Mouse (Mus musculus) embryonic facial prominence, embryonic 13.5 days (tissue): ENCODE data around the gene Herc1. TPM values are rescaled to one million over a fixed set of nuclear protein-coding genes. Genes with fewer than 3 reads are reported as not detected.

Experiments
- ATAC-seq: fragments of 200-750 bp; cut with Nextera tagmentation; 2 replicates; pipeline ENCODE4 v1.8.0; 2017; ENCODE audit warnings: low read depth; ENCODE audit not compliant: insufficient number of reproducible peaks, insufficient read depth, low FRiP score, low TSS enrichment
- H3K27ac ChIP-seq: fragments of 300-500 bp; sonication (generic); 2 replicates; pipeline ENCODE4 v1.5.1; 2015; ENCODE audit warnings: moderate library complexity, mild to moderate bottlenecking, inconsistent platforms
- H3K27me3 ChIP-seq: fragments of 300-500 bp; sonication (generic); 2 replicates; pipeline ENCODE4 v1.6.1; 2015; ENCODE audit warnings: mild to moderate bottlenecking, inconsistent platforms
- H3K36me3 ChIP-seq: fragments of 300-500 bp; sonication (generic); 2 replicates; pipeline ENCODE4 v1.6.1; 2015; ENCODE audit warnings: mild to moderate bottlenecking, inconsistent platforms
- H3K4me1 ChIP-seq: fragments of 300-500 bp; sonication (generic); 2 replicates; pipeline ENCODE4 v1.6.1; 2015; ENCODE audit warnings: inconsistent platforms
- H3K4me2 ChIP-seq: fragments of 300-500 bp; sonication (generic); 2 replicates; pipeline ENCODE4 v1.6.1; 2015; ENCODE audit warnings: moderate library complexity, mild to moderate bottlenecking, inconsistent platforms
- H3K4me3 ChIP-seq: fragments of 300-500 bp; sonication (generic); 2 replicates; pipeline ENCODE4 v1.5.1; 2015; ENCODE audit warnings: mild to moderate bottlenecking, inconsistent platforms
- H3K9ac ChIP-seq: fragments of 300-500 bp; sonication (generic); 2 replicates; pipeline ENCODE4 v1.6.1; 2015; ENCODE audit warnings: mild to moderate bottlenecking, inconsistent platforms
- H3K9me3 ChIP-seq: fragments of 300-500 bp; sonication (generic); 2 replicates; pipeline ENCODE4 v1.6.1; 2016; ENCODE audit warnings: inconsistent platforms
- WGBS: fragments of 180-500 bp; shearing (Covaris S2); methylation state at CpG from one replicate; pipeline ENCODE4 v1.1.7; 2015; ENCODE audit warnings: mixed read lengths; 5-methylcytosine and 5-hydroxymethylcytosine counted together
- polyA plus RNA-seq: library from polyadenylated mRNA; unstranded; fragments of >200 nt; fragmentation: Nextera tagmentation; extraction: Ambion mirVana; gene quantifications from 2 replicates; pipeline ENCODE4 v1.2.1, GENCODE M21; 2015

Gene Herc1
- polyA plus RNA-seq, 1 experiment from 2014 or later, result 24.0 TPM

- H3K9ac ChIP-seq, result no peak overlapping the region
- H3K27me3 ChIP-seq, result no peaks in the 10 kb centered on the region
- H3K9me3 ChIP-seq, result no peaks in the 10 kb centered on the region
- no peak overlapping the region for H3K4me3 ChIP-seq
- WGBS, result 82% methylated on average over 9 of the region's 9 CpGs
- no peak for ATAC-seq
- peaks cover 78% of the 10 kb centered on the region for H3K36me3 ChIP-seq
- H3K27ac ChIP-seq, result no peak overlapping the region
- H3K4me1 ChIP-seq, result peaks cover 4% of the 10 kb centered on the region
- no peak overlapping the region for H3K4me2 ChIP-seq
Measured at GRCm38 (mm10) chr9:66505141-66505917, 155.1 kb downstream of the Herc1 start.

DNA sequence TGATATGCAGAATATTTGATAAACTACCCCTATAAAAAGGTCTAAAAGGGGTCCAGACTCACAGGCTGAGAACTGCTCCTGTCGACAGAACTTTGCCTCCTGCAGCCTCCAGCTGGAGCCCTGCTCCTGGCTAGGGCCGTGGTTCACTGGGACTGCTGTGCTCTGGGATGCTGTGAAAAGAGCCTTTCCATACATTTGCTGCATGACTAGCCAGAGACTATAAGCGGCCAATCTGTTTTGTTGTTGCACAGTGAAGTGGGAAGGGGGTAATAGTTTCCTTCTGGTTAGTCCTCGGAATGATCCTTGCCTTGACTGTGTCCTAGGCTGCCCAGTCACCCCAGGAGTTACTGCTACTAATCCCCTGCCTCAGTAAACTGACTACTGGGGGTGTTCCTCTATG is 155.8 kb downstream of the Herc1 start:
- Histone ChIP-seq H3K27me3 (no peaks in the 10 kb centered on the region), H3K4me2 (no peak overlapping the region), H3K4me3 (no peak overlapping the region), H3K9me3 (no peaks in the 10 kb centered on the region), H3K36me3 (peaks cover 71% of the 10 kb centered on the region), H3K4me1 (peaks cover 9% of the 10 kb centered on the region), H3K9ac (no peak overlapping the region), H3K27ac (no peak overlapping the region)
- ATAC-seq, result no peak
- WGBS, result 63% methylated on average over 4 of the region's 4 CpGs

DNA sequence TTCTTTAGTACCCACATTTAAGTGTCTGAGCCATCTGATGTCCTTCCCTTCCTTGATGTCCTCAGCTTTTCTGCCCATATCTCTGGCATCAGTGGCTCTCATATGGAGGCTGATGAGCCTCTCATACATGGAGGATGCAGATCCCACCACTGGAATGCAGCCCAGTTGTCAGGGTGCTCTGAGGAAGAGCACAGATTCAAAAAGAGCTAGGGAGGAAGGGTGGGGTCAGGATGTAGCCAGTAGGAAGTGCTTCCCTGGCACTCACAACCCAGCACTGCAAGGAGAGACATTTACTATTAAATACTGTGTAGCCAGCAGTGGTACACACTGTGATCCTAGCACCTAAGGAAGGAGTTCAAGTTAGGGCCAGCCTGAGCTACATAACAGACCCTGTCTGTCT is 156.2 kb downstream of the Herc1 start:
- Histone ChIP-seq H3K4me3 (no peak overlapping the region), H3K4me1 (peaks cover 9% of the 10 kb centered on the region), H3K9me3 (no peaks in the 10 kb centered on the region), H3K27me3 (no peaks in the 10 kb centered on the region), H3K36me3 (peaks cover 67% of the 10 kb centered on the region), H3K4me2 (no peak overlapping the region), H3K9ac (no peak overlapping the region), H3K27ac (no peak overlapping the region)
- ATAC-seq, result no peak

DNA sequence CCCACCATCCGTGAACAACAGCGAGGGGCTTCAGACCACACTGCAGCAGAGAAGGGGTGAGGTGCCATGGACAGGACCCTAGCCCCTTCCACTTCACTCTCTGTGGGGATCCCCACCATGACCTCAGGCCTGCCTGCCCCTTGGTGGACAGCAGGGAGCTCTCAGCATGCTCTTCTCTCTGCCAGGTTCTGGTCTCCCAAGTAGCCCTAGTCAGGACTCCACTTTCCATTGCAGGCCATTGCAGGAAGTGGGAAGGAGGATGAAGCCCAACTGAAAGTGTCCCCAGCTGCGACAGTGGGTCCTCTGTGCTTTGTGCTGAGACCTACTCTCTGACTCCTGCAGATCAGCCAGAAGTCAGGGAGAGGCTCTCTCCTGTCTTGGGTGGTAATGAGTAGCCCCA is 157.4 kb downstream of the Herc1 start:
- Histone ChIP-seq H3K27me3 (no peaks in the 10 kb centered on the region), H3K4me1 (peaks cover 11% of the 10 kb centered on the region), H3K4me3 (no peak overlapping the region), H3K4me2 (no peak overlapping the region), H3K27ac (no peak overlapping the region), H3K9ac (no peak overlapping the region), H3K36me3 (peaks cover 56% of the 10 kb centered on the region), H3K9me3 (no peaks in the 10 kb centered on the region)
- no peak for ATAC-seq
- 80% methylated on average over 3 of the region's 3 CpGs for WGBS

GRCm38 (mm10) chr9:66508890-66509399 is 158.7 kb downstream of the Herc1 start:
- WGBS, result 79% methylated on average over 4 of the region's 4 CpGs

GRCm38 (mm10) chr9:66510351-66510841 is 160.1 kb downstream of the Herc1 start:
- H3K9ac ChIP-seq, result peak overlapping the region; percentile 83; the same call in 1 of the 2 replicates

More at GRCm38 (mm10) chr9:66508890-66509399, 158.7 kb downstream of the Herc1 start:
- no peaks in the 10 kb centered on the region for H3K27me3 ChIP-seq
- H3K4me3 ChIP-seq, result no peak overlapping the region
- peaks cover 24% of the 10 kb centered on the region for H3K4me1 ChIP-seq
- no peak for ATAC-seq
- H3K27ac ChIP-seq, result no peak overlapping the region
- H3K9me3 ChIP-seq, result no peaks in the 10 kb centered on the region
- no peak overlapping the region for H3K9ac ChIP-seq
- H3K4me2 ChIP-seq, result no peak overlapping the region
- peaks cover 54% of the 10 kb centered on the region for H3K36me3 ChIP-seq

DNA sequence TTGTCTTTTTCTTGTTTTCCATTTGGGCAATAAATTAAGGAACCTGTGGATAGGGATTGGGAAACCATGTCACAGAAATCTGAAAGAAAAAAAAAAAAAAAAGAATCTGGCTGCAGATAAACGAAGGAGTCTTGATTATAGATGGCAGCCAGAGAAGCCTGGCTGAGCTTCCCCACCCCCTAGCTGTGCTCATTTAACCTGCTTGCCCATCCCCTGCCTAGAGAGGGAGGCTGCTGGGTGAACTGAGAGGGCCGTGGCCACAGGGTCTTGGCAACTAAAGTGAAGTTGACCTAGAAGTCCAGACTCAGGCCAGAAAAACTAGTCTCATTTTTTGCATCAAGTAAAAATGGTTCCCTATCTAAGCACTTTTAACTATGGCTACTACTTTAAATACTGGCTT is 160.7 kb downstream of the Herc1 start:
- H3K4me2 ChIP-seq, result peak overlapping the region; percentile 98
- H3K9me3 ChIP-seq, result no peaks in the 10 kb centered on the region
- ATAC-seq, result no peak
- 2% methylated on average over 2 of the region's 2 CpGs for WGBS
- peak overlapping the region; percentile 96 for H3K27ac ChIP-seq
- H3K4me3 ChIP-seq, result peak overlapping the region; percentile 72
- H3K4me1 ChIP-seq, result peaks cover 27% of the 10 kb centered on the region
- no peaks in the 10 kb centered on the region for H3K27me3 ChIP-seq
- peak overlapping the region; percentile 83 for H3K9ac ChIP-seq
- peaks cover 43% of the 10 kb centered on the region for H3K36me3 ChIP-seq

More at GRCm38 (mm10) chr9:66510351-66510841, 160.1 kb downstream of the Herc1 start:
- peaks cover 43% of the 10 kb centered on the region for H3K36me3 ChIP-seq
- no peaks in the 10 kb centered on the region for H3K27me3 ChIP-seq
- WGBS, result 68% methylated on average over 7 of the region's 7 CpGs
- H3K4me1 ChIP-seq, result peaks cover 27% of the 10 kb centered on the region
- ATAC-seq, result no peak
- H3K4me3 ChIP-seq, result no peak overlapping the region
- peak overlapping the region; percentile 96 for H3K27ac ChIP-seq
- H3K9me3 ChIP-seq, result no peaks in the 10 kb centered on the region
- H3K4me2 ChIP-seq, result peak overlapping the region; percentile 98; the same call in 1 of the 2 replicates

GRCm38 (mm10) chr9:66511580-66512350 is 161.5 kb downstream of the Herc1 start:
- H3K4me1 ChIP-seq, result peaks cover 27% of the 10 kb centered on the region
- peak overlapping the region; percentile 83 for H3K9ac ChIP-seq
- peak; percentile 78 for ATAC-seq
- peaks cover 43% of the 10 kb centered on the region for H3K36me3 ChIP-seq
- under 1% methylated on average over 78 of the region's 78 CpGs for WGBS
- H3K27ac ChIP-seq, result peak overlapping the region; percentile 96
- H3K27me3 ChIP-seq, result no peaks in the 10 kb centered on the region
- no peaks in the 10 kb centered on the region for H3K9me3 ChIP-seq
- peak overlapping the region; percentile 72 for H3K4me3 ChIP-seq
- H3K4me2 ChIP-seq, result peak overlapping the region; percentile 98

DNA sequence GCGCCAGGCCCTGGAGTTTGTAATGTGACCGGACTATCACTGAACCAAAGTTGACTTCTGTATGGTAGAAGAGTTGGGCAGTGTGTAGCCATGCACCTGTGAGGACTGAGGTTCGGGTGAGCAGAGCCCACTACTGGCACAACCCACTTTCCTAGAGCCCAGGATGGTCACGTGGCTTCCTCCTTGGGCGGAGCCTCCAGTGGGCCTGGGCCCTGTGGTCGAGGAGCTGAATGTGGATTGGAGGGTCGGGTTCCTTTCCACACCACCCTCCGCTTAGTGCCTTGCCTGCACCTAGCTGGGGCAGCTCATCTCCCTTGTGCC is 162.1 kb downstream of the Herc1 start:
- Histone ChIP-seq H3K36me3 (peaks cover 47% of the 10 kb centered on the region), H3K4me1 (peaks cover 27% of the 10 kb centered on the region), H3K9ac (peak overlapping the region; percentile 83), H3K4me2 (peak overlapping the region; percentile 98), H3K4me3 (peak overlapping the region; percentile 72), H3K9me3 (no peaks in the 10 kb centered on the region), H3K27me3 (no peaks in the 10 kb centered on the region), H3K27ac (peak overlapping the region; percentile 96)
- peak; percentile 85 for ATAC-seq
- WGBS, result 0% methylated on average over 8 of the region's 8 CpGs

- H3K27ac ChIP-seq, result peak overlapping the region; percentile 96; the same call in 1 of the 2 replicates
- no peaks in the 10 kb centered on the region for H3K27me3 ChIP-seq
- peak overlapping the region; percentile 98; the same call in 1 of the 2 replicates for H3K4me2 ChIP-seq
- no peak overlapping the region for H3K9ac ChIP-seq
- no peak for ATAC-seq
- H3K4me1 ChIP-seq, result peaks cover 27% of the 10 kb centered on the region
- no peaks in the 10 kb centered on the region for H3K9me3 ChIP-seq
- H3K36me3 ChIP-seq, result peaks cover 47% of the 10 kb centered on the region
- H3K4me3 ChIP-seq, result 0 out of 2 replicates have a peak overlapping the region, but pooled peaks have one; percentile 72
Measured at GRCm38 (mm10) chr9:66513150-66513549, 162.9 kb downstream of the Herc1 start.

DNA sequence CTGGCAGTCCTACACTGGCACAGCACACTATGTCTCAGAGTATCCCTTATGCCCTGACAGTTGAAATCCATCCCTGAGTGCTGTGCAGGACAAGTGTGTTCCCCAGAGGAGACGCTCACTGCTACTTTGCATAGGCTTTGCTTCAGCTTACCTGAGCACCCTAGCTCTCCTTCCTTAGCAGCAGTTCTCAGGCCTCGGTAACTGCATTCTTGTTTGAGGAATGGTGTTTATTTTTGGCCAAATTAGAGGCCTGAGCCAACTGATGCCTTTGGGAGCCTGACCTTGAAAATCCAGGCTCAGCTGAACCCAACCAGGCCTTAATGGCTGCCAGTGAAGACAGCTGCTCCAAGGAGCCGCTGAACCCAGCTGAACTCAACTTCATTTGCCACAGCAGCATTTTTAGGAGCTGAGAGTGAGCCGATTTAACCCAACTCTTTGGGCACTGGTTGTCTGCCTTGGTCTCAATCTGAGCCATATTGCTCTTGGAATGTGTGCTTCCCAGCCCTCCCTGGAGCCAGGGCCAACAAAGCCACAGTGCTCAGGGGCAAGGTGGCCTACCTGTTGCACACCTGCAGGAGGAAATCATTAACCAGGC is 163.5 kb downstream of the Herc1 start:
- peaks cover 47% of the 10 kb centered on the region for H3K36me3 ChIP-seq

More for the DNA sequence above, 163.5 kb downstream of the Herc1 start:
- Histone ChIP-seq H3K4me1 (peaks cover 27% of the 10 kb centered on the region), H3K27ac (no peak overlapping the region; the same call in 1 of the 2 replicates), H3K4me2 (no peak overlapping the region), H3K4me3 (no peak overlapping the region), H3K9me3 (no peaks in the 10 kb centered on the region), H3K27me3 (no peaks in the 10 kb centered on the region), H3K9ac (no peak overlapping the region)
- no peak for ATAC-seq
- 82% methylated on average over 4 of the region's 4 CpGs for WGBS
